Mouse (Mus musculus) embryonic facial prominence, embryonic 12.5 days (tissue): Measurements from ENCODE around the gene Stau1. TPM values are rescaled to one million over a fixed set of nuclear protein-coding genes. Genes with fewer than 3 reads are reported as not detected.

Experiments used
- ATAC-seq: fragments of 200-750 bp; cut with Nextera tagmentation; 2 replicates; pipeline ENCODE4 v1.8.0; 2017; ENCODE audit not compliant: insufficient number of reproducible peaks, insufficient read depth, low FRiP score, low TSS enrichment
- H3K27ac ChIP-seq: fragments of 300-500 bp; sonication (generic); 2 replicates; pipeline ENCODE4 v1.5.1; 2016; ENCODE audit warnings: mild to moderate bottlenecking
- H3K27me3 ChIP-seq: fragments of 300-500 bp; sonication (generic); 2 replicates; pipeline ENCODE4 v1.6.1; 2016; ENCODE audit warnings: mild to moderate bottlenecking, moderate library complexity
- H3K36me3 ChIP-seq: fragments of 300-500 bp; sonication (generic); 2 replicates; pipeline ENCODE4 v1.6.1; 2016; ENCODE audit warnings: mild to moderate bottlenecking
- H3K4me1 ChIP-seq: fragments of 300-500 bp; sonication (generic); 2 replicates; pipeline ENCODE4 v1.6.1; 2016
- H3K4me2 ChIP-seq: fragments of 300-500 bp; sonication (generic); replicated peaks from 2 replicates; pipeline ENCODE4 v1.6.1; 2016; ENCODE audit warnings: mild to moderate bottlenecking, moderate library complexity
- H3K4me3 ChIP-seq: fragments of 300-500 bp; sonication (generic); 2 replicates; pipeline ENCODE4 v1.5.1; 2016; ENCODE audit warnings: mild to moderate bottlenecking
- H3K9ac ChIP-seq: fragments of 300-500 bp; sonication (generic); 2 replicates; pipeline ENCODE4 v1.6.1; 2016; ENCODE audit warnings: mild to moderate bottlenecking, moderate library complexity
- H3K9me3 ChIP-seq: fragments of 300-500 bp; sonication (generic); 2 replicates; pipeline ENCODE4 v1.6.1; 2016; ENCODE audit warnings: mild to moderate bottlenecking, moderate library complexity
- WGBS: fragments of 180-500 bp; shearing (Covaris S2); methylation state at CpG from one replicate; pipeline ENCODE4 v1.1.7; 2016; 5-methylcytosine and 5-hydroxymethylcytosine counted together
- polyA plus RNA-seq: library from polyadenylated mRNA; unstranded; fragments of >200 nt; fragmentation: Nextera tagmentation; extraction: Ambion mirVana; gene quantifications from 2 replicates; pipeline ENCODE4 v1.2.1, GENCODE M21; 2016

Stau1 gene
- polyA plus RNA-seq, 1 experiment from 2014 or later = 112 TPM

DNA sequence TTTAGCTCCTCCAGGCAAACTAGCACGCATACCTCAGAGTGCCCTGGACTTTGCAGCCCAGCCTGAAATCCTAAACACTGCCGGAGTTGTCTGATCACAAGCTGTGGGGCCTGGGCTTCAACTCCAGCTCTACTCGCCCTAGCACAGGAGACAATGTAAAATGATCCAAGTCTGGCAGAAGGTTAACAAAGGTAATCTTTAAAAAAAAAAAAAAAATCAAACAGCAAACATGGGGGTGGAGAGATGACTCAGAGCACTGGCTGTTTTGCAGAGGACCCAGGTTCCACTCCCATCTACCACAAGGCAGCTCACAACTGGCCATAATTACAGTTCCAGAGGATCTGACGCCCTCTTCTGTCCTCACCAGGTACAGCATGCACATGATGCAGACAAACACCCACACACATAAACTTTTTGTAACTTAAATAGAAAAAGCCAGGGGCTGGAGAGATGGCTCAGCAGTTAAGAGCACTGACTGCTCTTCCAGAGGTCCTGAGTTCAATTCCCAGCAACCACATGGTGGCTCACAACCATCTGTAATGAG, 12.7 kb downstream of the Stau1 start:
- 78% methylated on average over 4 of the region's 4 CpGs for WGBS
- Histone ChIP-seq H3K9me3 (no peaks in the 10 kb centered on the region), H3K27me3 (no peaks in the 10 kb centered on the region), H3K4me1 (no peaks in the 10 kb centered on the region), H3K9ac (no peak overlapping the region), H3K36me3 (no peaks in the 10 kb centered on the region), H3K4me3 (no peak overlapping the region), H3K4me2 (no peak overlapping the region), H3K27ac (no peak overlapping the region)
- no peak for ATAC-seq

DNA sequence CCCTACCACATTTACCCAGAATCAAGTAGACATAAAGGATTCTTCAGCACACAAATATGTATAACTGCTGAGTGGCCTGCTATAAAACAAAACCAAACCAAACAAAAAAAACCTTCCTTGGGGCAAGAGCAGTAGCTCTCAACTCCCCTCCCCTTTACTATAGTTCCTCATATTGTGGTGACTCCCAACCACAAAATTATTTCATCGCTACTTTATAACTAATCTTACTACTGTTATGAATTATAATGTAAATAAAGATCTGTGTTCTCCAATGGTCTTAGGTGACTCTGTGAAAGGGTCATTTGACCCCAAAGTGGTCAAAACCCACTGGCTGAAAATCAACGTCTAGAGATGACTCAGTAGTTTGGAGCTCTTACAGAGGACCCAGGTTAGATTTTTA, 15.9 kb downstream of the Stau1 start:
- Histone ChIP-seq H3K9me3 (no peaks in the 10 kb centered on the region), H3K27ac (no peak overlapping the region), H3K4me2 (no peak overlapping the region), H3K4me1 (0 out of 2 replicates have a peak, but pooled peaks cover 20% of the 10 kb centered on the region), H3K4me3 (no peak overlapping the region), H3K27me3 (no peaks in the 10 kb centered on the region), H3K36me3 (no peaks in the 10 kb centered on the region), H3K9ac (no peak overlapping the region)
- ATAC-seq = no peak
- 77% methylated on average over 2 of the region's 2 CpGs for whole genome bisulfite sequencing

DNA sequence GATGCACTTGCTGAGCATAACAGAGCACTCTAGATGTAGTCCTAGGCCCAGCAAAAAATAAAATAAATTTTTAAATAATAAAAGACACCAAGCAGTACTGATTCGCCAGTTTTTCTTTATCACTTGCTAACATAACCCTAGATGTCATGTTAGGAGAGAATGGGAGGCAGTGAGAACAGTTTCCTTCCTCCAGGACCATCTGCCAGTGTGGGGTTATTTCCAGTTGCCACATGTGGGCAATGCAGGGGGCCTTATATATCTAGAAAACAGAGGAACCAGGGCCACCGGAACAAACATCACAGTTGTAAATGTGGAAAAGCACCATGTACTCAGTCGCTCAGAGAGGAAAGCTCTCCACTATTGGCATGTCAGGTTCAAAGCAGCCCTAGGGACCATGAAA, 18.6 kb downstream of the Stau1 start:
- Histone ChIP-seq H3K4me2 (no peak overlapping the region), H3K9ac (no peak overlapping the region), H3K27me3 (no peaks in the 10 kb centered on the region), H3K4me3 (no peak overlapping the region), H3K9me3 (no peaks in the 10 kb centered on the region), H3K4me1 (0 out of 2 replicates have a peak, but pooled peaks cover 24% of the 10 kb centered on the region), H3K36me3 (no peaks in the 10 kb centered on the region), H3K27ac (no peak overlapping the region)
- WGBS = 66% methylated on average over 3 of the region's 3 CpGs
- ATAC-seq = no peak

DNA sequence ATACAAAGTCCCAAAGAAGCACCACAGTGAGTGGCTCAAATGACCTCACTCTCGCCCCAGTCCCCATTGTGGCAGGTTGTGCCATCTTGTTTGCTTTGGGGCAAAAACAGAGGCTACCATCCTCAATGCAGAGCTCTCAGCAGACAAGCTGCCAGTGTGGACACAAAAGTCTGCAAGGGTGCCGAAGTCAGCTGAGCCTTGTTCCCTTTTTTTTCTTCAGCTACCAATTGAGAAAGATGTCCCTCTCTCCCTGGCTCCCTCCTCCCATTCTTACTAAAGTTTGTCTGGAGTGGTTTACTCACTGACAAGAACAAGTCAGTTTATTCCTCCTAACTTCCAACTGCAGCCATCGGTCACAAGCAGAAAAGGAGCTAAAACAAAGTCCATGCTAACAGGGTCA, 19.7 kb downstream of the Stau1 start:
- Histone ChIP-seq H3K9ac (no peak overlapping the region), H3K4me3 (no peak overlapping the region), H3K4me1 (0 out of 2 replicates have a peak, but pooled peaks cover 27% of the 10 kb centered on the region), H3K27me3 (no peaks in the 10 kb centered on the region), H3K27ac (no peak overlapping the region), H3K36me3 (no peaks in the 10 kb centered on the region), H3K4me2 (no peak overlapping the region), H3K9me3 (no peaks in the 10 kb centered on the region)
- 61% methylated on average over 3 of the region's 3 CpGs for WGBS
- no peak for ATAC-seq

DNA sequence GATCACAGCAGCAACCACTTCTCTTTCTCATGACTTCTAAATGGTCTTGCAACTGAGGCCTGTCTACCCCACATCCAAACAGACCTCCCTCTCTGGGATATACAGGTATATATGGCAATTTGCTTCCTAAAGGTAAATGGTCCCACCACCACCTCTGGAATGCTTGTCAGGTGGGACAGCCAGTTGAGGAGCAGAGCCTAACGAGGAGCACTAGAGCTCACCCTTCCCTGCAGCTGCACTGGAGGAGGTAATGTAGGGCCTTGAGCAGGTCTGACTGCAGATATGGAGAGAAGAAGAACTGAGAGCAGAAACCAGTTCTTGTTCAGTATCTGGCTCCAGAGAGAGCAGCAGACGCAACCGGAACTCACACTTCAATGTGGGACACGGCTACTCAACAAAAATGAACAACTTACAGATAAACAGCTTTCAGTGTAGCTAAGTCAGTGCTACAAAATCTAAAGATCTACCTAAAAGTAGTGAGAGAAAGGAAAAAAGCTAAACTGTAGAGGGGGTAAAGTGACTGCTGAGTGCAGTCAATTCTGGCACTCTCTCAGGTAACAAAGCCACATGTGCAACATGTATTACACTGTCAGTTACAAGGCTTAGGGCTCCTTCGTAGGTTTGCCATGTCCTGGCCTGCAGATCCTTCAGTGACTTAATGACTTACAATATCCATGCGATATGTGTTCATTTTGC, 21.8 kb downstream of the Stau1 start:
- no peak for ATAC-seq
- Histone ChIP-seq H3K4me2 (no peak overlapping the region), H3K36me3 (no peaks in the 10 kb centered on the region), H3K4me1 (0 out of 2 replicates have a peak, but pooled peaks cover 27% of the 10 kb centered on the region), H3K4me3 (no peak overlapping the region), H3K27ac (no peak overlapping the region), H3K9ac (no peak overlapping the region), H3K27me3 (no peaks in the 10 kb centered on the region), H3K9me3 (no peaks in the 10 kb centered on the region)
- WGBS = 85% methylated on average over 6 of the region's 6 CpGs

DNA sequence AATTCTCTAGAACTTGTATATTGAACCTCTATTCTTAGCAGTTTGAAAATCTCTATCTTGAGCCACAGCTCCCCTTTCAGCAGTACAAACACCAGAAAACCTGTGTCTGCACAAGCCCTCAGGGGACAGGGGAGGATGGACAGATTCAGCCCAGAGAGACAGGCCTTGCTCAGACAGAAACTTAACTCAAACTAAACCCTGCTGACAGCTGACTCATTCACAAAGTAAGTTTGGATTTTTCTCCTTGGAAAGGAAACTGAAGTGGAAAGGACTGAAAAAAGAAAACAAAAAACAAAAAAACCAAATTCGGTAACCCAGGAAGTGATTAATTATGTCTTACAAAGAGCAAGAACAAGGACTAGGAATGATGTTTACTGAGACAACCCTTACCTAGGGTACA, 22.9 kb downstream of the Stau1 start:
- H3K36me3 ChIP-seq = no peaks in the 10 kb centered on the region
- H3K9ac ChIP-seq = no peak overlapping the region
- H3K27me3 ChIP-seq = no peaks in the 10 kb centered on the region
- H3K4me1 ChIP-seq = 0 out of 2 replicates have a peak, but pooled peaks cover 27% of the 10 kb centered on the region
- no peak overlapping the region for H3K4me2 ChIP-seq
- no peaks in the 10 kb centered on the region for H3K9me3 ChIP-seq
- 56% methylated on average over 1 of the region's 1 CpGs for WGBS
- no peak overlapping the region for H3K4me3 ChIP-seq
- H3K27ac ChIP-seq = no peak overlapping the region
- no peak for ATAC-seq

DNA sequence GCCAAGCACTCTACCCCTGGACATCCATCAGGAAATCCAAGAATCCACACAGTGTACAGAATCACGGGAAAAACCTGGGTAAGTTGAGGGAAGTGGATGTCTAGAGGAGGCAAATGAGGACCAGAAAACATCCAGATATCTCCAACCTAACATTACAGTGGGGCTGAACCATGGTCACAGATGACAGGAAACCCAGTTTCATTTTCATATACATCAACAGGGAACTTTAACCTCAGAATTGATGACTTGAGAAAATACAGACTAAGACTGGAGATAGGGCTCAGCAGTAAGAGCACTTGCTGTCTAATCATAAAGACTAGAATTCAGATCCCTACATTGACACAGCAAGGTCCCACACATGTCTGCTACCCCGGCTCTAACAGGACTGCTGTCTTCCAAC, 31.3 kb downstream of the Stau1 start:
- 85% methylated on average over 2 of the region's 2 CpGs for WGBS
- Histone ChIP-seq H3K4me2 (no peak overlapping the region), H3K4me3 (no peak overlapping the region), H3K9ac (no peak overlapping the region), H3K9me3 (no peaks in the 10 kb centered on the region), H3K36me3 (peaks cover 25% of the 10 kb centered on the region), H3K27me3 (no peaks in the 10 kb centered on the region), H3K4me1 (no peaks in the 10 kb centered on the region), H3K27ac (no peak overlapping the region)
- ATAC-seq = no peak

DNA sequence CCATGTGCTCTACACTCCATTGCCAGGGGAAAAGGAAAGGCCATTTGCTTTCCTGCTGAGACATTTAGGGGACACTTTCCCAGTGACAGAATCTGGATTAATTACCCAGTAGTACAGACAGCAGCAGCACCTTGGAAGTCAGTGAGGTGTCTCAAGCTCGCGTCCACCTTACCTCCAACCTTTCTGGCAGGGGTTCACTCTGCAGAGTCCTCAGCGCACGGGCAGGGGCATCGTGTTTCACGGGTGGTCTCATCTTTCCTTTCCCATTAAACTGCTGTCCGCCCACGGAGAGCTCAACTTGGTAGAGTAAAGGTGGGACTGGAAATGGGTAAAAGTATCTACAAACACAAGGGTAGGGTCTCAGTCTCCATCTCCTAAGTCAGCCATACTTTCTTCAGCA, 32.8 kb downstream of the Stau1 start:
- Histone ChIP-seq H3K4me3 (no peak overlapping the region), H3K27ac (no peak overlapping the region), H3K27me3 (no peaks in the 10 kb centered on the region), H3K4me2 (no peak overlapping the region), H3K9me3 (no peaks in the 10 kb centered on the region), H3K9ac (no peak overlapping the region), H3K4me1 (no peaks in the 10 kb centered on the region), H3K36me3 (peaks cover 40% of the 10 kb centered on the region)
- 70% methylated on average over 8 of the region's 8 CpGs for WGBS
- ATAC-seq = no peak

DNA sequence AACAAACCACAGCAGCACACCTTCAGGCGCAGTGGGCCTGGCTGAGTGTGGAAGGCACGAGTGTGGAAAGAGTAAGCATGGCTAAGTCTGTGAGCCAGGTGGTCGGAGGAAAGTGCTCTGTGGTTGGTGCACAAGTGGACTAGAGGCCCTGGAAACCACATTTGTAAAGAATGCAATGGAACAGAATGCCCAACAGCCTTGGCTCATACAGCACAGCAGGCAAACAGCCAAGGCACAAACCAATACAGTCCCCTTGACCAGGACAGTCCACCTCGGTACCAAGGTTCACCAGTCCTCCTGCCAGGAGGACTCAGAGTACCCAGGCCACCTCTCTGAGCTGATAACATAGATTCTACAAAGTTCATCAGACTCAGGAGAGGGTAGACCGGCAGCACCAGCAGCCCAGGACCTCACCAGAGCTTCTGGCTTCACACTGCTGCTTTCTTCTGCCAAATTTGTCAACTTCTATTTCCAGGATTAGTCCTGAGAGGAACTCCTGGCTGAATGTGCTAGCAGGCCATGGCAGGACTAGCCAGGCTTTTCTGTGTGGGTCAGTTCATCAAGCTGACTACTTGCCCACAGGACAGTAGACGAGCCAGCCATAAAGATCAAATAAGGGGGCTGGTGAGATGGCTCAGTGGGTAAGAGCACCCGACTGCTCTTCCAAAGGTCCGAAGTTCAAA, 35.3 kb downstream of the Stau1 start:
- no peak overlapping the region for H3K4me3 ChIP-seq
- H3K27ac ChIP-seq = no peak overlapping the region
- H3K36me3 ChIP-seq = peaks cover 56% of the 10 kb centered on the region
- no peaks in the 10 kb centered on the region for H3K27me3 ChIP-seq
- H3K4me2 ChIP-seq = no peak overlapping the region
- H3K9me3 ChIP-seq = no peaks in the 10 kb centered on the region
- 90% methylated on average over 8 of the region's 8 CpGs for WGBS
- no peak overlapping the region for H3K9ac ChIP-seq
- ATAC-seq = no peak
- H3K4me1 ChIP-seq = no peaks in the 10 kb centered on the region

DNA sequence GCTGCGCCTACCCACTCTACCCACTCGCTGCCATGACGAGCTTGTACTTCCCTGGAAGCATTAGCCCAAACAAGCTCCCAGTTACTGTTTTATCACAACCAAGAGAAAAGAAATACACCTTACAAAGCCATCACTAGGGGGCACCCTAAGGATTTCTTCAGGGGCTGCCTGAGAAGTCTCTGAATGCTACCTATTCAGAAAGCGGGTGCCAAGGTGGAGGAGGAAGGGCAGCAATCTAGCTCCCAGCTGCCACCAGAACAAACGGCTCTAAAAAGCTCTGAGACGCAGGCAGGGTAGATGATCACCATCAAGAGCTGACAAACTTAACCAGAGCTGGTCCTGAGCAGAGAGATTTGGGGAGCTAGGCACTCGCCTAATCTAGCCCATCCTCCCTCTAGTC, 39.3 kb downstream of the Stau1 start:
- Histone ChIP-seq H3K27me3 (no peaks in the 10 kb centered on the region), H3K36me3 (peaks cover 83% of the 10 kb centered on the region), H3K4me2 (no peak overlapping the region), H3K27ac (no peak overlapping the region), H3K9ac (no peak overlapping the region), H3K9me3 (no peaks in the 10 kb centered on the region), H3K4me3 (no peak overlapping the region), H3K4me1 (no peaks in the 10 kb centered on the region)
- no peak for ATAC-seq
- WGBS = 65% methylated on average over 7 of the region's 7 CpGs

DNA sequence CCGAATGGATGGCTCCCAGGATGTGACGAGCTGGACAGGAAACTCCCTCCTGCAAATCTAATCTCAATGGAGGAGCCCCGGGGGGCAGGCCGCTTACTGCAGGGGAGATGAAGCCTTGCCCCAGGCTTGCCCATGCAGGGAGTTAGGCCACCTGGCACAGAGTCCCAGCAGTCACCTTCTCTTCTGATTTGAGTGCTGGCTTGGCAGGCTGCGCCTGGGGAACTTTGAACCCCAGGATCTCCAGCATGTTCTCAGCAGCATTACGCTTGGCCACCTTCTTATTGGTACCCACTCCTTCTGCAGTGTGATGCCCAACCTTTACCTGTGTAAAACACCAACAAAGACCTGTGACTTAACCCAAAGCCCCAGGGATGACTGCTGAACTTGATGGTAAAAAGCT, 43.9 kb downstream of the Stau1 start:
- no peak overlapping the region for H3K4me3 ChIP-seq
- WGBS = 87% methylated on average over 6 of the region's 6 CpGs
- H3K9ac ChIP-seq = no peak overlapping the region
- peaks cover 89% of the 10 kb centered on the region for H3K36me3 ChIP-seq
- H3K27me3 ChIP-seq = no peaks in the 10 kb centered on the region
- no peak overlapping the region for H3K27ac ChIP-seq
- no peaks in the 10 kb centered on the region for H3K4me1 ChIP-seq
- H3K9me3 ChIP-seq = no peaks in the 10 kb centered on the region
- no peak overlapping the region for H3K4me2 ChIP-seq
- ATAC-seq = no peak
